Comparison of ENCODE assay signal across 9 mouse cellular contexts in the genomic region with DNA sequence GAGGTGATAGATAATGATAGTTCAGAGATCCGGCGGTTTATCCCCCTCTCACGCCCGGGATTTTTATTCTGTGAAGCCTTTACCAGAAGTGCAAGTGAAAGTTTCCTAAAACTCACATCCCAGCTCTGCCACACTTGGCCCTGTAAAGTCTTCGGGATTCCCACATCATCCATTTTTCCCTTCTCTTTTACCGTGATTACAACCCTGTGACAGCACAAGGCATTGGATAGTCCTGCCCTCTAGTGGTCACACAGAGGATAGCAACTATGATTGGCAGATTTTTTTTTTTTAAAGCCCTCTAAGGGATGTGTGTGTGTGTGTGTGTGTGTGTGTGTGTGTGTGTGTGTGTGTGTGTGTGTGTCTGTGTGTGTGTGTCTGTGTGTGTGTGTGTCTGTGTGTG. TPM values are rescaled to one million over a fixed set of nuclear protein-coding genes. Genes with fewer than 3 reads are reported as not detected.
DNase-seq lines count a peak whose midpoint lies in the region; ATAC-seq and TF ChIP-seq lines count a peak whose summit lies in the region.
"Had no signal": no experiment of that assay in that cellular context is flagged by ENCODE, and none has a peak within 500 bp of the region (broad histone marks: within the 10 kb centered on the region; RNA-seq: fewer than 3 reads in every experiment).

No protein-coding gene starts in this region.

- DNase-seq in CD4-positive, CD25-positive, alpha-beta regulatory T cell, adult 2 months (ENCODE audit: low read depth, low spot score): peak; percentile 78
- DNase-seq in ZHBTc4 (ENCODE audit: low read depth, low spot score): peak; percentile 70
- DNase-seq in embryonic facial prominence, embryonic 11.5 days (ENCODE audit: low spot score): peak; percentile 78
- DNase-seq in kidney, postnatal 14 days: peak; percentile 54
- DNase-seq in lung, postnatal 36 days: peak; percentile 78
- DNase-seq in natural killer cell, adult 2 months (ENCODE audit: low spot score in 2 of 2): no peak

- no peak overlapping the region for H3K4me2 ChIP-seq in intestine, postnatal 0 days (replicated peaks; ENCODE audit: low read depth)
- H3K4me2 ChIP-seq in intestine, embryonic 16.5 days (ENCODE audit: low read depth, low read length): no peak overlapping the region
- H3K4me2 ChIP-seq in embryonic facial prominence, embryonic 11.5 days (ENCODE audit: low read depth, low read length): no peak overlapping the region

- H3K9me3 ChIP-seq in intestine, postnatal 0 days (ENCODE audit: control insufficient read depth): no peaks in the 10 kb centered on the region
- no peaks in the 10 kb centered on the region for H3K9me3 ChIP-seq in intestine, embryonic 16.5 days (ENCODE audit: control insufficient read depth, low read length)
- H3K9me3 ChIP-seq in embryonic facial prominence, embryonic 11.5 days (replicated peaks; ENCODE audit: control insufficient read depth, low read length): no peaks in the 10 kb centered on the region

- TF ChIP-seq CTCF in intestine, postnatal 0 days (IDR thresholded peaks at IDR 0.05; ENCODE audit: low read depth): peak; percentile 91

- no peak for ATAC-seq in intestine, postnatal 0 days
- ATAC-seq in intestine, embryonic 16.5 days: no peak
- ATAC-seq in embryonic facial prominence, embryonic 11.5 days (replicated peaks; ENCODE audit: insufficient number of reproducible peaks, low FRiP score, low TSS enrichment, low read depth): no peak

- H3K36me3 ChIP-seq in intestine, postnatal 0 days (ENCODE audit: control insufficient read depth, insufficient read depth): no peaks in the 10 kb centered on the region
- no peaks in the 10 kb centered on the region for H3K36me3 ChIP-seq in intestine, embryonic 16.5 days (ENCODE audit: control insufficient read depth, insufficient read depth, low read length)
- H3K36me3 ChIP-seq in embryonic facial prominence, embryonic 11.5 days (replicated peaks; ENCODE audit: control insufficient read depth, insufficient read depth, low read depth, low read length): no peaks in the 10 kb centered on the region

- no peak overlapping the region for H3K9ac ChIP-seq in intestine, postnatal 0 days (ENCODE audit: low read depth, low read length)
- H3K9ac ChIP-seq in intestine, embryonic 16.5 days (ENCODE audit: low read depth, low read length): no peak overlapping the region
- H3K9ac ChIP-seq in embryonic facial prominence, embryonic 11.5 days (replicated peaks; ENCODE audit: low read length): no peak overlapping the region

- no peaks in the 10 kb centered on the region for H3K27me3 ChIP-seq in intestine, postnatal 0 days (replicated peaks; ENCODE audit: control insufficient read depth, insufficient read depth, low read length)
- H3K27me3 ChIP-seq in intestine, embryonic 16.5 days (replicated peaks; ENCODE audit: control insufficient read depth, insufficient read depth, low read length): no peaks in the 10 kb centered on the region
- H3K27me3 ChIP-seq in embryonic facial prominence, embryonic 11.5 days (ENCODE audit: control insufficient read depth, insufficient read depth, low read length): no peaks in the 10 kb centered on the region

- H3K27ac ChIP-seq in intestine, postnatal 0 days (ENCODE audit: low read depth, low read length): no peak overlapping the region
- H3K27ac ChIP-seq in intestine, embryonic 16.5 days (ENCODE audit: low read length): no peak overlapping the region
- no peak overlapping the region for H3K27ac ChIP-seq in embryonic facial prominence, embryonic 11.5 days (replicated peaks; ENCODE audit: low read depth, low read length)

- 46% methylated on average over 6 of the region's 6 CpGs for WGBS in intestine, postnatal 0 days
- WGBS in intestine, embryonic 16.5 days: 49% methylated on average over 6 of the region's 6 CpGs
- whole genome bisulfite sequencing in embryonic facial prominence, embryonic 11.5 days: 56% methylated on average over 6 of the region's 6 CpGs

- no peaks in the 10 kb centered on the region for H3K4me1 ChIP-seq in intestine, postnatal 0 days (replicated peaks; ENCODE audit: control insufficient read depth, insufficient read depth, low read length)
- no peaks in the 10 kb centered on the region for H3K4me1 ChIP-seq in intestine, embryonic 16.5 days (ENCODE audit: control insufficient read depth, insufficient read depth, low read length)
- no peaks in the 10 kb centered on the region for H3K4me1 ChIP-seq in embryonic facial prominence, embryonic 11.5 days (ENCODE audit: control insufficient read depth, insufficient read depth, low read length)

- H3K4me3 ChIP-seq in intestine, postnatal 0 days (ENCODE audit: low read depth, low read length): no peak overlapping the region
- no peak overlapping the region for H3K4me3 ChIP-seq in intestine, embryonic 16.5 days (ENCODE audit: low read length)
- no peak overlapping the region for H3K4me3 ChIP-seq in embryonic facial prominence, embryonic 11.5 days (ENCODE audit: low read depth, low read length)
- H3K4me3 ChIP-seq: erythroblast, embryonic 14.5 days had no signal

RNA-seq across cellular contexts. Expression of a gene that starts 22.6 kb away (rescaled TPM):
- polyA plus RNA-seq in intestine, postnatal 0 days (2015; fragmentation: Nextera tagmentation; extraction: Ambion mirVana): 0.16 and 0.41 TPM in 2 replicates
- polyA plus RNA-seq in intestine, embryonic 16.5 days (2015; fragmentation: Nextera tagmentation; extraction: Ambion mirVana): 0.32 and 0.45 TPM in 2 replicates
- not detected in 2 replicates for polyA plus RNA-seq in embryonic facial prominence, embryonic 11.5 days (2014; fragmentation: Nextera tagmentation; extraction: Ambion mirVana)
- polyA plus RNA-seq: erythroblast, embryonic 14.5 days had no signal

RNA-seq across cellular contexts. Expression of a gene that starts 51.2 kb away (rescaled TPM):
- 20.7 and 21.3 TPM in 2 replicates for polyA plus RNA-seq in intestine, postnatal 0 days (2015; fragmentation: Nextera tagmentation; extraction: Ambion mirVana)
- polyA plus RNA-seq in intestine, embryonic 16.5 days (2015; fragmentation: Nextera tagmentation; extraction: Ambion mirVana): 32.5 and 33.2 TPM in 2 replicates
- 26.3 and 31.0 TPM in 2 replicates for polyA plus RNA-seq in embryonic facial prominence, embryonic 11.5 days (2014; fragmentation: Nextera tagmentation; extraction: Ambion mirVana)

Comparison
In these comparisons a context has a peak if more than half of its experiments do, and no peak if none do; other contexts are left out.
1. DNase-seq: peak in CD4-positive, CD25-positive, alpha-beta regulatory T cell, adult 2 months (single experiment), ZHBTc4 (single experiment), embryonic facial prominence, embryonic 11.5 days (single experiment), kidney, postnatal 14 days (single experiment) and lung, postnatal 36 days (single experiment); none in natural killer cell, adult 2 months (0 of 2).